Mouse (Mus musculus): ENCODE measurements at regions not wholly inside any gene's neighbourhood (a gene's known extent, or its start where the extent isn't known, plus 50 kb on each side); places are given as distances from the start of the nearest gene placed in this dataset.

DNA sequence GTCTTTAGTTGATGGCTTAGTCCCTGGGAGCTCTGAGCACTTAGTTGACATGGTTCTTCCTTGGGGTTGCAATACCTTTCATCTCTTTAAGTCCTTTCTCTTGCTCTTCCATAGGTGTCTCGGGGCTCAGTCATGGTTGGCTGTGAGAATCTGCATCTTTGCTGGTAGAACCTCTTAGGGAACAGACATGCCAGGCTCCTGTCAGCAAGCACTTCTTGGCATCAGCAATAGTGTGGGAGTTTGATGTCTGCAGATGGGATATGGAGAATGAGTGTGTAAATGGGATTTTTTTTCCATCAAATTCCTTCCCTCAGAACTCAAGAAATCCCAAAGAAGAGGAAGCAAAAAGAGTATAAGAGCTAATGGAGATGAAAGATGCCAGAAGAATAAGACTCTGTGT, 1975.9 kb upstream of the Gm12353 start:
- POLR2A ChIA-PET, result no interaction called here

DNA sequence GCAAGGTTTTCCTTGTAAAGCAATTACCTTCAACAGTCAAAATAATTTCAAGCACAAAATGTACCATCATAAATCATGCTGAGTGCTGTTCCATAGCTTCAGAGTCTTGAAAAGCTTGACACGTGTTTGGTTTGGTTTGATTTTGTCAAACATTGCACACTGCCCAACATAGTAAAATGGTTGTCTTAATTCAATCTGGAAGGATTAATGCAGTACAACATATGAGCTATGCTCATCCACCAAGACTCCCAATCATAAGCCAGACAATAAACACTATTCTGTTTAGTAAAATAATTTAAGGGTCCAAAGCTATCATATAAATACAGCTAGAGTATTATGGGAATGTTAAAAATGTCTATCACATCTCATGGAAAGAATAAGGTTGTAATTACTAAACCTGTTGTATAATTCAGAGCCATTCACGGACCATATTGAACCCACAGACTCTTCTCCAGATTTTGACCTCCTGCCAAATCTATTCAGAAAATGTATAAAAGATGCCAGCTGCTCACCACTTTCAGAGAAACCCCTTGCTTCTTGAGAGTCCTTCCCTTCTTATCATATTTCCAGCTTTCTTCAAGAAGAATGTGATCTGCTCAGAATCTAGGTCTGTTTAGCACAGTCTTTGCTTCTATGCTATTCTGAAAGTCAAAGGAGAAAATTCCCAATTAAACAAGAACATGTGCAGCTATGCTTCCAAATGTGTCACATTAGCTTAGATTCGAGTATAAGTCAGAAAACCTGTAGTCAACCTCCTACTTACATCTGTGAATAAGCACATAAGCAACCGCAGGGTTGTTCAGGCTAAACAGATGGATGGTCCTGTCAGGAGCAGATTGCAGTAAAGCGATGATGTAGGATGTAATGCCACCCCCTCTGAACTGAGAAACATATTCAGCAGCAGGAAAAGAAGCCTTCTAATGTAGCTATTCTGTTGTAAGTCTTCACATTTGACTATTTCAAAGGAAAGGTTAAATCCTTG, 1969.4 kb upstream of the Gm12353 start:
- POLR2A ChIA-PET, result no interaction called here
- CTCF ChIA-PET, result interaction anchor here in 1 of 4 experiments (0.6 kb wide), 1 partner anchor 761 kb away, joined by 3 read pairs; no protein-coding TSS in a partner anchor

More for the DNA sequence above, 1975.9 kb upstream of the Gm12353 start:
- CTCF ChIA-PET, result no interaction called here

GRCm38 (mm10) chr4:17646712-17647111, 1958.5 kb upstream of the Gm12353 start:
- POLR2A ChIA-PET, result no interaction called here
- CTCF ChIA-PET, result no interaction called here

DNA sequence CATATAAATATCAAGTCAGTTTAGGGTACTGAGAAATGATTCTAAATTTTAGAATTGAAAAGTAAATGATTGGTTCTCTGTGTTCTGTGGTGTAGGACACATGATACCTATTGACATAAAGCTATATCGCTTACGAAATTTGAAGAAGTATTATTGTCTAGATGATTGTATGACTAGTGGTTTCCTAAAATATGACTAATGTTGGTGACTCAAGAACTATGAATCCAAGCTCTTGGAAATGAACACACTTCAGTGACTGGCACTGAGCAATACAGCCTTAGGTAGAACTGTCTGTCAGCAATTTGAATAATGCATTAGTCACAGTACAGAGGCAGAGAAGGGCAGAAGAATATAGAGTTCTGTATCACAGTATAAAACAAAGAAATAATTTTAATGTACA, 1955.9 kb upstream of the Gm12353 start:
- ChIA-PET POLR2A (no interaction called here), CTCF (no interaction called here)

GRCm38 (mm10) chr4:17653551-17653950, 1951.7 kb upstream of the Gm12353 start:
- POLR2A ChIA-PET, result no interaction called here
- CTCF ChIA-PET, result no interaction called here

- CTCF ChIA-PET, result no interaction called here
These were observed 1937.9 kb upstream of the Gm12353 start for GRCm38 (mm10) chr4:17667267-17667850.

More at GRCm38 (mm10) chr4:17667267-17667850, 1937.9 kb upstream of the Gm12353 start:
- POLR2A ChIA-PET, result no interaction called here

Measured in embryonic stem cell, embryonic (primary cell).